Mouse (Mus musculus) lung, embryonic 15.5 days (tissue): ENCODE measurements around the gene Sergef. TPM values are rescaled to one million over a fixed set of nuclear protein-coding genes. Genes with fewer than 3 reads are reported as not detected.
"Not testable (repeated sequence)": the region's sequence is repeated elsewhere in the genome, so short reads cannot be mapped to it uniquely, and the experiment has no call there.

ENCODE experiments used
- ATAC-seq: fragments of 200-750 bp; cut with Nextera tagmentation; 2 replicates; pipeline ENCODE4 v1.8.0; 2017; ENCODE audit warnings: moderate number of reproducible peaks, borderline replicate concordance; ENCODE audit not compliant: low FRiP score, low TSS enrichment; ENCODE audit errors: extremely low read depth
- H3K27ac ChIP-seq: fragments of 300-500 bp; sonication (generic); 2 replicates; pipeline ENCODE4 v1.5.1; 2015; ENCODE audit warnings: moderate library complexity, mild to moderate bottlenecking, inconsistent platforms
- H3K27me3 ChIP-seq: fragments of 300-500 bp; sonication (generic); 2 replicates; pipeline ENCODE4 v1.6.1; 2015; ENCODE audit warnings: inconsistent platforms
- H3K36me3 ChIP-seq: fragments of 300-500 bp; sonication (generic); 2 replicates; pipeline ENCODE4 v1.6.1; 2015; ENCODE audit warnings: inconsistent platforms
- H3K4me1 ChIP-seq: fragments of 300-500 bp; sonication (generic); 2 replicates; pipeline ENCODE4 v1.6.1; 2015; ENCODE audit warnings: inconsistent platforms
- H3K4me2 ChIP-seq: fragments of 300-500 bp; sonication (generic); 2 replicates; pipeline ENCODE4 v1.6.1; 2015; ENCODE audit warnings: inconsistent platforms, mild to moderate bottlenecking, moderate library complexity
- H3K4me3 ChIP-seq: fragments of 300-500 bp; sonication (generic); 2 replicates; pipeline ENCODE4 v1.5.1; 2015; ENCODE audit warnings: mild to moderate bottlenecking, inconsistent platforms
- H3K9ac ChIP-seq: fragments of 300-500 bp; sonication (generic); 2 replicates; pipeline ENCODE4 v1.6.1; 2015; ENCODE audit warnings: inconsistent platforms
- H3K9me3 ChIP-seq: fragments of 300-500 bp; sonication (generic); 2 replicates; pipeline ENCODE4 v1.6.1; 2016; ENCODE audit warnings: inconsistent platforms
- WGBS: fragments of 180-500 bp; shearing (Covaris S2); methylation state at CpG from one replicate; pipeline ENCODE4 v1.1.7; 2015; 5-methylcytosine and 5-hydroxymethylcytosine counted together
- polyA plus RNA-seq: library from polyadenylated mRNA; unstranded; fragments of >200 nt; fragmentation: Nextera tagmentation; extraction: Ambion mirVana; gene quantifications from 2 replicates; pipeline ENCODE4 v1.2.1, GENCODE M21; 2015

Gene Sergef
- polyA plus RNA-seq, 1 experiment from 2014 or later = 13.3 TPM

DNA sequence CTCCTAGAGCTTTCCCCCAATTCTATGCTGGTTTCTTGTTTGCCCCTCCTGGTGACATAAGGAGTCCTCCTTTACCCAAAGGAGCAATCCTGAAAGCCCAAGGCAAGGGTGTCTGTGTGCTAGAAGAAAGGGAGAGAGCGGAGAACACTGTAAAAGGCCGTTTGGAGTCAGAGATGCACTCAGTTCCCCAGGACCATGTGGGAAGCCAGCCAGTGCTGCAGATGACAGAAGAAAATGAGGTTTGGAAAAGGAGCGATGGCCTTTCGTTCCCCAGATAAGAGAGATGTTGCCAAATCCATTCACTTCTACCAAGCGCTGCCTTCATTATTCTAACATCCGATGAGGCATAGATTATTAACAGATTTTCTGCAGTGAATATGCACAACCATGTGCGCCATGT lies 48.1 kb downstream of the Sergef start:
- no peaks in the 10 kb centered on the region for H3K27me3 ChIP-seq
- no peaks in the 10 kb centered on the region for H3K9me3 ChIP-seq
- ATAC-seq = no peak
- H3K4me2 ChIP-seq = no peak overlapping the region
- 88% methylated on average over 7 of the region's 7 CpGs for WGBS
- no peak overlapping the region for H3K27ac ChIP-seq
- H3K4me3 ChIP-seq = no peak overlapping the region
- H3K9ac ChIP-seq = no peak overlapping the region
- H3K36me3 ChIP-seq = no peaks in the 10 kb centered on the region
- H3K4me1 ChIP-seq = no peaks in the 10 kb centered on the region

DNA sequence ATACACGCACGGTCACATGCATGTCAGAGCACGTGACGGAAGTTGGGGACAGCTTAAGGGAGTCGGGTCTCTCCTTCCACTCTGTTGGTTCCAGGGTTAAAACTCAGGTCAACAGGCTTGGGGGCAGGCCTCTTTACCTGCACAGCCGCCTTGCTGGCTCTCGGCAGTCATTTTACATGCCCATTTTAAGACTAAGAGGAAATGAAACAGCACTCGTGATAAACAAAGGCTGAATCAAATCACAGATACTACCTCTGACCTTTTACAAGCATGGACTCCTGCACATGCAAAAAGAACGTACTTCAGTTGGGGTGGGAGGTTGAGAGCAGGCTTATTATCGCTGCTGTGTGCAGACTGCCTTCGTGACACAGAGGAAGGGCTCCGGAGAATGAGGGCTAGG lies 50.4 kb downstream of the Sergef start:
- Histone ChIP-seq H3K9ac (no peak overlapping the region), H3K27me3 (no peaks in the 10 kb centered on the region), H3K27ac (no peak overlapping the region), H3K4me2 (no peak overlapping the region), H3K36me3 (no peaks in the 10 kb centered on the region), H3K9me3 (no peaks in the 10 kb centered on the region), H3K4me3 (no peak overlapping the region), H3K4me1 (no peaks in the 10 kb centered on the region)
- 71% methylated on average over 12 of the region's 12 CpGs for WGBS
- ATAC-seq = no peak

DNA sequence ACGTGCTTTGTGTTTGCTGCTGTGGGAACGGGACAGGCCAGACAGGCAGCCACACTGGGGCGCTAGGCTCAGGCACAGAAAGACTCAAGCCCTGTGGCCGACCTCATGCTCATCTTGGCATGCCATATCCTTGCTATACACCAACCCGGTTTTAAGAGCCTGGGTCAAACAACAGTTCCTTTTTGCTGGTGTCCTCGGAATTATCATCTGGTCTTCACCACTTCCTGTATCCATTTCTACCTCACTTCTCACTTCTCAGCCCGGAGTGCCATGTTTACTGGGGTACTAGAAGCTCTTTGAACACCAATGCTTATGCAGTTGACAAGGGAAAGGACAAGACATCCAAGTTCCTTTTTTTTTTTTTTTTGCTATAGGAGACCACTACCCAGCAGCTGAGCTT lies 51.6 kb downstream of the Sergef start:
- ATAC-seq = no peak
- H3K9ac ChIP-seq = no peak overlapping the region
- H3K4me1 ChIP-seq = no peaks in the 10 kb centered on the region
- H3K27ac ChIP-seq = no peak overlapping the region
- no peaks in the 10 kb centered on the region for H3K27me3 ChIP-seq
- H3K4me2 ChIP-seq = no peak overlapping the region
- no peak overlapping the region for H3K4me3 ChIP-seq
- no peaks in the 10 kb centered on the region for H3K9me3 ChIP-seq
- no peaks in the 10 kb centered on the region for H3K36me3 ChIP-seq
- WGBS = 67% methylated on average over 7 of the region's 7 CpGs

DNA sequence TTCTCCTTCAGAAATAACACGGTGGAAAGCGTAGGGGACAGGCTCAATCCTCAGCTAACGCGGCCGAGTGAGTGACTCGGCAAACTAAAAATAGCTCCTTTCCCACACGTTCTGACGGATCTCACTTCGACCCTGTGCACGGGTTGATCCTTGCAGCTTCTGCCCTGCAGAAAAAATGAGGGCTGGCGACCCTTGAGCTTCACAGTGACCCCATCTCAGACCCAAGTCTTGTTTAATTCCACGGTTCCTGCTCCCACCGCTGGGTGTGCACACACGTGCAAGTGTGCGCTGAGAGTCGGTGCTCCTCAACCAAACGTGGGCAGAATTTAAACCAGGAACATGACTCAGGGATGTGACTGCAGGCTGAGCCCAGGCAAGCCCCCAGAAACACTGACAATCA lies 52.1 kb downstream of the Sergef start:
- no peaks in the 10 kb centered on the region for H3K4me1 ChIP-seq
- WGBS = 43% methylated on average over 17 of the region's 17 CpGs
- no peaks in the 10 kb centered on the region for H3K36me3 ChIP-seq
- no peak overlapping the region for H3K4me3 ChIP-seq
- no peak overlapping the region for H3K27ac ChIP-seq
- no peak overlapping the region for H3K4me2 ChIP-seq
- H3K9me3 ChIP-seq = no peaks in the 10 kb centered on the region
- ATAC-seq = no peak
- H3K9ac ChIP-seq = no peak overlapping the region
- no peaks in the 10 kb centered on the region for H3K27me3 ChIP-seq

DNA sequence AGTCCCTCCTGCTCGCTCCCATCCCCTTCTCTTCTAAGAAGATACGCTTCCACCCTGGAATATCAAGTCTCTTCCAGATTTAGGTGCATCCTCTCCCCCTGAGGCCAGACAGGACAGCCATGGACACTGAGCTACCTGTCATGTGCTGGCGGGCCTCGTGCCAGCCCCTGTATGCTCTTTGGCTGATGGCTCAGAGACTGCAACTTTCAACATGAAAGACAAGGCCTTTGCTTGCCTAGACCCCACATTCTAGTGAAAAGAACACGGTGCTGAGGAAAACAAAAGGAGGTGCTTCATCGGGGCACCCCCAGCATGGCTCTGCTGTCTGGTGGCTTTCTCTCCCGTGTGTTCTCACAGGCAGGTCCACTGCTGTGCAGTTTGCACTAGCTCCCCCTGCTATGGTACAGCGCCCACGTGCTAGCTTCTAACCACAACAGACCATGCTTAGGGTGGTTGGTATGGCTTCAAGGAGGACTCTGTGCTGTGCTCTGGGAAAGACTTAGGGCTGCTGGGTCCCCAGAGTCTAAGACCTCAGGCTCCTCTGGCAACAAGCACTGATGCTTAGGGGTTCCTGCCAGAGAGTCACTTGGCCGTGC lies 52.9 kb downstream of the Sergef start:
- 85% methylated on average over 10 of the region's 10 CpGs for WGBS
- 0 out of 2 replicates have a peak, but pooled peaks have one; percentile 3 for ATAC-seq
- no peaks in the 10 kb centered on the region for H3K4me1 ChIP-seq
- H3K9me3 ChIP-seq = no peaks in the 10 kb centered on the region
- no peak overlapping the region for H3K9ac ChIP-seq
- H3K4me3 ChIP-seq = no peak overlapping the region
- no peaks in the 10 kb centered on the region for H3K27me3 ChIP-seq
- H3K36me3 ChIP-seq = no peaks in the 10 kb centered on the region
- no peak overlapping the region for H3K27ac ChIP-seq
- H3K4me2 ChIP-seq = no peak overlapping the region

DNA sequence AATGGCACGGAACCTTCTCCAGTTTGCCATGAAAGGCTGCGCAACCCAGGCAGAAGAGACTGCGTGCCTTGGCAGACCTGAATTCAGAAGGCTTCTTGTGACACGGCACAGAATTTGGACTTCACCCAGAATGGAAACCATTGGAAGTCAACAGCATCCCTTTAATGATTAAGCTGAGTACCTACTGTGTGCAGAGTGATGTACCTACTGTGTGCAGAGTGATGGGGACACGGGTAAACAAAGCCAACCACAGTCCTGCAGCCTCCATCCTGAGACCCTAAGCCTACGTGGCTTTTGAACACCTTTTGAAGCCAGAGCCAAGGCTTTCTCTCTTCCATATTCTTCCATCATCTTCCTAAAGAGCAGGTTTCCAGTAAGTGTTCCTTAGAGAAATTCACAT lies 56.9 kb downstream of the Sergef start:
- no peak overlapping the region for H3K9ac ChIP-seq
- H3K4me1 ChIP-seq = no peaks in the 10 kb centered on the region
- H3K9me3 ChIP-seq = no peaks in the 10 kb centered on the region
- H3K27ac ChIP-seq = no peak overlapping the region
- H3K36me3 ChIP-seq = no peaks in the 10 kb centered on the region
- ATAC-seq = no peak
- no peaks in the 10 kb centered on the region for H3K27me3 ChIP-seq
- no peak overlapping the region for H3K4me2 ChIP-seq
- 93% methylated on average over 6 of the region's 6 CpGs for WGBS
- no peak overlapping the region for H3K4me3 ChIP-seq

DNA sequence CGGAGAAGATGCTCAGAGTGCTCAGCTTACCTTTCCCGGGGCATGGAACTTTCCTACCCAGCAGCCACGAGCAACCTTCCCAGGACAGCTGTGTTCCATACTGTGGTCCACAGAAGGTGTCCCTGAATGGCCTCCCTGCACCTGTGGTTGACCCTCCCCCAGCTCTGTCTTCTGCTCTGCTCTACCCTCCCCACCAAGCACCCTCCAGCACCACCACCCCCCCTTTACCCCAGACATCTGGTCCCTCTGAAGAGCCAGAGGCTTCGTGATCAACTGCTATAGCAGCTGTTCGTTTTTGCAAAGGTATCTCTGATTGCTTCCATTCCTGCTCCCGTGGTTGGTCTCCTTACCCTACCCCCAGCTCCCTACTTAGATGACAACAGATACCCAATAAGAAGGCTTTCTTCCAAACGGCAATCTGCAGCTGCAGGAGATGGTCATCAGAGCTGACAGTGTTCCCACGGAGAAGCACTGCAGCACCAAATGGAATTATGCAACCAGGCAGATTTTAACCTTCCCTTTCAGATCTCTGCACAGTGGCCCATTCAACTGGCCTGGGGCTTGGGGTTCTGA lies 58.2 kb downstream of the Sergef start:
- no peak overlapping the region for H3K27ac ChIP-seq
- no peaks in the 10 kb centered on the region for H3K27me3 ChIP-seq
- 72% methylated on average over 8 of the region's 8 CpGs for WGBS
- H3K36me3 ChIP-seq = no peaks in the 10 kb centered on the region
- H3K4me3 ChIP-seq = no peak overlapping the region
- no peak overlapping the region for H3K4me2 ChIP-seq
- H3K9me3 ChIP-seq = no peaks in the 10 kb centered on the region
- H3K9ac ChIP-seq = no peak overlapping the region
- no peaks in the 10 kb centered on the region for H3K4me1 ChIP-seq
- ATAC-seq = no peak

DNA sequence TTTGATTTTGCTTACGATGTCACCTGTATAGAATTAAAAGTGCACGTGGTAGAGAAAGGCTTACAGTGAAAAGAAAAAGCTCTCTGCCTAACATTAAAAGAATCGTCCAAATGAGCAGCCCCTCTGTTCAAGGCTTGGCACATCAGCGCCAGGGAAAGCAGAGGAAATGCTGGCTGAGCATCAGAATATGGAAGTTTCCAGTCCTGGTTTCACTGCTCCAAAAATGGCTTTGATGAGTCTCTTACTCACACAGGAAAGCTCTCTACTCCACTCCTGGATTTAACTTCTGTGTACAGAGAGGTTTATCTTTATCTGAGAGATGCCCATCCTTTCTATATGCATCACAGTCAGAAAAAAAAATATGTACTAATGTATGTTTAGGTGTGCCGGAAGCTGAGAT lies 61.5 kb downstream of the Sergef start:
- no peak for ATAC-seq

DNA sequence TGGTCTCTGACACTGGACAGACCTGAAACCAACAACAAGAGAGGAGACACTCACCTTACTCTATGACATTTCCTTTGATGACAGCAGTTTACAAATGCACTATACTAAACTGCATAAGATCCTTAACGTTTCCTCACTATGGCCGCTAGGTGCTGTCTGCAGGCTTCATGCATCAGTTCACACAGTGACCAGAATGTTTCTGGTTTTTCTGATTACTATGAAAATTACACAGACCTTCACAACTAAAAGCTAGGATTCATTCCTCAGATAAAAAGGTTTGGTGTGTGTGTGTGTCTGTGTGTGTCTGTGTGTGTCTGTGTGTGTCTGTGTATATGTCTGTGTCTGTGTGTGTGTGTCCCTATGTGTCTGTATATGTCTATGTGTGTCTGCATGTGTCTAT lies 63.7 kb downstream of the Sergef start:
- H3K36me3 ChIP-seq = no peaks in the 10 kb centered on the region
- H3K9ac ChIP-seq = no peak overlapping the region
- H3K27ac ChIP-seq = no peak overlapping the region
- H3K27me3 ChIP-seq = no peaks in the 10 kb centered on the region
- ATAC-seq = no peak
- no peaks in the 10 kb centered on the region for H3K4me1 ChIP-seq
- no peak overlapping the region for H3K4me2 ChIP-seq
- no peaks in the 10 kb centered on the region for H3K9me3 ChIP-seq
- WGBS = 85% methylated on average over 2 of the region's 2 CpGs
- H3K4me3 ChIP-seq = no peak overlapping the region

More for the DNA sequence above, 61.5 kb downstream of the Sergef start:
- 84% methylated on average over 5 of the region's 5 CpGs for WGBS
- Histone ChIP-seq H3K9ac (no peak overlapping the region), H3K27ac (no peak overlapping the region), H3K27me3 (no peaks in the 10 kb centered on the region), H3K4me2 (no peak overlapping the region), H3K4me3 (no peak overlapping the region), H3K36me3 (no peaks in the 10 kb centered on the region), H3K4me1 (no peaks in the 10 kb centered on the region), H3K9me3 (no peaks in the 10 kb centered on the region)

DNA sequence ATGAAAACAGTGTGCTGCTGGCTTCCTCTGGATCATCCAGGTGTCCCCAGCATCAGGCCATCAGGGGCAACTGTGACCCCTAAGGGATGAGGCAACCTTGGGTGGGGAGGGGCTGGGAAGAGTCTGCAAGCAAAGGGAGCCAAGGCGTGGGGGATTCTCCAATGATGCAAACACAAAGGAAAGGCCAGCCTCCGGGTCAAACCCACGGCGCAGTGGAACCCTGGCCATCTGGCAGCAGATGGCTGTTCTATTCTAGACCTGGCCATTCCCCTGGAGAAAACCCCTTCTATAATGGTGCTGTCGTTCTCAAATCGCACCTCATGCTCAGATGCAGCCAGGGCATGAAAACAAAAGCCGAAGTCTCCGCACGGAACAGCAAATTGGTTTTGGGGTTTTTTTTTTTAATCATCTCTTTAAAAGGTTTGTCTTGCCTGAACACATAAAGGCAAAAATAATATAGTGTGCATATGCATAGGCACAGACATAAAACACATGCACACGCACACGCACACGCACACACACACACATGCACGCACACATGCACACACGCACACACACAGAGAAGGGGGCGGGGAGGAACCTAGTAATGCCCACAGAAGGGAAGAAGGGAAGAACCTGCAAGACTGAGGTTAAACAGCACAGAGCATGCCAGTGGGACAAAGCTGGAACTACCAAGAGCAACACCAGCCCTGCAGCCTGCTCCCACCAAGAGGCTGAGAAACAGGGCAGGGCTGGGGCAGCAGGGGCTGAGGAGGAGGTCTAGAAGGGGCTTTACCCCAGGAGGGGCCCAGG lies 66.6 kb downstream of the Sergef start:
- H3K36me3 ChIP-seq = no peaks in the 10 kb centered on the region
- H3K4me2 ChIP-seq = no peak overlapping the region
- no peaks in the 10 kb centered on the region for H3K9me3 ChIP-seq
- ATAC-seq = no peak
- H3K4me3 ChIP-seq = no peak overlapping the region
- H3K9ac ChIP-seq = no peak overlapping the region
- 77% methylated on average over 15 of the region's 15 CpGs for WGBS
- H3K27me3 ChIP-seq = no peaks in the 10 kb centered on the region
- H3K4me1 ChIP-seq = no peaks in the 10 kb centered on the region
- no peak overlapping the region for H3K27ac ChIP-seq

DNA sequence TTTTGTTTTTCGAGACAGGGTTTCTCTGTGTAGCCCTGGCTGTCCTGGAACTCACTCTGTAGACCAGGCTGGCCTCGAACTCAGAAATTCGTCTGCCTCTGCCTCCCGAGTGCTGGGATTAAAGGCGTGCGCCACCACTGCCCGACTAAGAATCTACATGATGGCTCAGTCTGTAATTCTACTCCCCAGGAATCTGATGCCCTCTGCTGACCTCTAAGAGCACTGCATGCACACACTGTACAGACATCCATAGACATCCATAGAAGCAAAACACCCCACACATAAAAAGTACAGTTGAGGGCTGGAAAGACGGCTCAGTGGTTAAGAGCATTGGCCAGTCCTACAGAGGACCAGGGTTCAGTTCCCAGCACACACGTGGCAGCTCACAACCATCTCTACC lies 70.1 kb downstream of the Sergef start:
- not testable (repeated sequence) for H3K9me3 ChIP-seq, H3K4me2 ChIP-seq, ATAC-seq, H3K36me3 ChIP-seq, H3K4me3 ChIP-seq, H3K4me1 ChIP-seq, H3K27me3 ChIP-seq, H3K27ac ChIP-seq, H3K9ac ChIP-seq
- 71% methylated on average over 9 of the region's 9 CpGs for WGBS

DNA sequence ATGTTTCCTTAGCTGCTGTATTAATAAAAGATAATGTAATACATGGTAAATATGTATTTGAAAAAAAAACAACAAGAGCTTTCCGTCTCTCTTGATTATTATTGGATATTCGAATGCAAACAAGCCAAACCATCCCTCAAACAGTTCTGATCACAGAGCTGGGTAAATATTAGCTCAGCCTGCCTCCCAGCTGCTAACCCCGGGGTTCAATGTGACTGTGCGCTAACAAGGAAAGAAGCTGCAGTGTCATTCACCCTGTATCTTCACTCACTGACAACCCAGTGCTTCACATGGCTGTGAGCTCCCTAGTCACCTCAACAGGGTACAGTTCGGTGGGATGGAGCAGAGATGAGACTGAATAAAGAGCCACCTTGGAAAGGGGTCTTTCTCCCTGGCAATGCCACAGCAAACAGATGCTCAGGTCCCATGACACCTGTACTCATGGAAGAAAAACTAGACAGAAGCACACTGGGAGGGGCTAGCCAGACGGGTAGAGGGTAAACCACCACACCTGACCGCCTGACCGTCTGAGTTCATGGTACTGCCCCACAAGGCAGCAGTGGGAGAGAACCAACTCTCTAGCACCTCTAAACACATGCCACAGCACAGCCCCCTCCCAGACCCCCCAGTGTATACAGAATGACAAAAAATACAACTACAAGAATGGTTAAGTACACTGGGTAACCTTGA lies 73.1 kb downstream of the Sergef start:
- Histone ChIP-seq H3K27me3 (no peaks in the 10 kb centered on the region), H3K9ac (no peak overlapping the region), H3K36me3 (no peaks in the 10 kb centered on the region), H3K9me3 (no peaks in the 10 kb centered on the region), H3K4me2 (no peak overlapping the region), H3K4me3 (no peak overlapping the region), H3K4me1 (no peaks in the 10 kb centered on the region), H3K27ac (no peak overlapping the region)
- ATAC-seq = no peak
- WGBS = 67% methylated on average over 8 of the region's 8 CpGs
